Mouse (Mus musculus) brain, adult 2 months (tissue): Measurements from ENCODE around the gene Tradd.
"Not testable (repeated sequence)": the region's sequence is repeated elsewhere in the genome, so short reads cannot be mapped to it uniquely, and the experiment has no call there.

Experiments
- DNase-seq: peaks from one replicate; pipeline ENCODE4 v3.0.0; 2011; ENCODE audit warnings: low read depth, low spot score

Tradd gene

DNA sequence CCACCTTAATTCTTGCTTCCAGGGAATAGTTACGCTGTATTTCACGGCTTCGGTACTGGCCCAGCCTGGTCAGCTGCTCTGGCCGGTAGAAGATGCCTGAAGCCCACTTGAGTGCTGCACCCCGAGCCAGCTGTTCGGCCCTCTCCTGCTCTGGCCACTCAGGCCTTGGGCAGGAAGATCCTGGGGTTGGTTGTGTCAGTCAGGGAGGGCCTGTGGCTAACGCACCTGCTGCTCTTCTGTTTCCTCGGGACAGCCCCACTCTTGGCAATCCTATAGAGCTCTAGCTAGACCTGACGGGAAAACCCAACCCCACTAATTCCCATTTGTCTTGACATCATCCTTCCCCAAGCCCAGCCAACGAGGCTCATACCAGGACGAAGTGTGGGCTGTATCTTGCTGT, 30.8 kb upstream of the Tradd start:
- DNase-seq: no peak

DNA sequence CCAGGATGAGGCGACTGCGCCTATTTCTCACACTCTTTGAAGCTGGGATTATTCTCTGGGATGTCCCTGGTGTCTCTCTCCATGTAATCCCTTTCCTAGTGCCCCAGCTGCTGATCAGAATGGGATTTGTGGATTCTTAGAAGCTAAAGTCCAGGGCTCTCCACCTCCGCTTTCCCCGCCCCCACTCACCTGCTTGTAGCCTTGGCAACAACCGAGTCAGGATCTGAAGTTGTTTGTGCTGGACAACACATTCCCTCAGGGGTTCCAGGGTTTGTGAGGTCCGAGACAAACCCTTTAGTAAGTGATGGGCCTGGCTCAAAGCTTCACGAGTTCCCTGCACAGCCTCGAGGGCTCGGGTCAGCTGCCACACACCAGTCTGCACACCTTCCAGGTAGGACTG, 30.4 kb upstream of the Tradd start:
- no peak for DNase-seq

DNA sequence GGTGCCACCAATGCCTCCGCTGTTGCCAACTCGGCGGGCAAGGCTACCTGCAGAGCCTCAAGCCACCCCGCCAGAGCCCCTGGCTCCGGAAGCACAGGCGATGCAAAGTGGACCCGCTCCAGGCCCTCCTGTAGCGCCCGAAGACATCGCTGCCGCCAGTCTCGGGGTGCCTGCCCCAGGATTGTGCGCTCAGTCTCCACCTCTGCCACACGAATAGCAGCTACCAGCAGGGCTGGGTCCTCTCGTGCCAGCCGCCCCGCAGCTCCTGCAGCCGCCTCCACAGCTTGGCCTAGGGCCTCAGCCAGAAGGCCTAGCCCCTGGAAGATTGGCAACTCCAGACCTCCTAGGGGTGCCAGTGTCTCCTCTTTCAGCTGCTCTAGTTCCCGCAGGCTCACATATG, 29.0 kb upstream of the Tradd start:
- peak; percentile 79 for DNase-seq

DNA sequence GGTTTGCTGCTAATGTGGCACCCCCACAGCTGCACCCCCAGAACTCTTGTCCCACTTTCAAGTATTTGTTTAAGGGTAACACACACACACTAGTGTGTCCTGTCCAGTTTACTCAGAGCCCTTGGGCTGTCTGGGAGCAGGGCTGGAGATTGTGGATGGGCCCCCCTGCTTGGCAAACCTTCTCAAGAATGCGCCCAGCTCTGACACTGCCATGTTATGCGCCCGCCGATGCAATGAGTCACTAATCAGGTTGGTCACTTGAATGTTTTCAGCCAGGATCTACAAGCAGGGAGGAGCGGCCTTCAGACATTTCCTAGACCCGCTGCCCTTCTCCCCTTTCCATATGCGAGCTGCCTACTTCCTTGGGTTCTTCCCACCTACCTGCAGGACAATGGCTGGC, 28.1 kb upstream of the Tradd start:
- no peak for DNase-seq

DNA sequence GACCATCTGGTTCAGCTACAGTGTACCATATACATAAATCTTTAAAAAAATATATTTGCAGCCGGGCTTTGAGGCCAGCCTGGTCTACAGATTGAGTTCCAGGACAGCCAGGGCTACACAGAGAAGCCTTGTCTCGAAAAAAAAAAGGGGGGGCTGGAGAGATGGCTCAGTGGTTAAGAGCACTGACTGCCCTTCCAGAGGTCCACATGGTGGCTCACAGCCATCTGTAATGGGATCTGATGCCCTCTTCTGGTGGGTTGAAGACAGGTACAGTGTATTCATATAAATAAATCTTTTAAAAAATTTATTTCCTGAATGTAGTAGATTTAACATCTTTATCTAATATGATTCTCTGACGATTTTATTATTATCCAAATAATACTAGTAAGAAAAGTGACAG, 27.4 kb upstream of the Tradd start:
- DNase-seq: not testable (repeated sequence)

DNA sequence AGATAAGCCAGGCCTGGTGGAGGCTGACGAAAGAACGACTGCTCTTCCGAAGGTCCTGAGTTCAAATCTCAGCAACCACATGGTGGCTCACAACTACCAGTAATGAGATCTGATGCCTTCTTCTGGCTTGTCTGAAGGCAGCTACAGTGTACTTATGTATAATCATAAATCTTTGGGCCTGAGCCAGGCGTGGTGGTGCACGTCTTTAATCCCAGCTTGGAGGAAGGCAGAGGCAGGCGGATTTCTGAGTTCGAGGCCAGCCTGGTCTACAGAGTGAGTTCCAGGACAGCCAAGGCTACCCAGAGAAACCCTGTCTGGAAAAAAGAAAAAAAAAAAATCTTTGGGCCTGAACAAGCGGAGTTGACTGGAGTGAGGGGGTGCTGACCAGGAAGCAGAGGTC, 27.0 kb upstream of the Tradd start:
- DNase-seq: not testable (repeated sequence)

DNA sequence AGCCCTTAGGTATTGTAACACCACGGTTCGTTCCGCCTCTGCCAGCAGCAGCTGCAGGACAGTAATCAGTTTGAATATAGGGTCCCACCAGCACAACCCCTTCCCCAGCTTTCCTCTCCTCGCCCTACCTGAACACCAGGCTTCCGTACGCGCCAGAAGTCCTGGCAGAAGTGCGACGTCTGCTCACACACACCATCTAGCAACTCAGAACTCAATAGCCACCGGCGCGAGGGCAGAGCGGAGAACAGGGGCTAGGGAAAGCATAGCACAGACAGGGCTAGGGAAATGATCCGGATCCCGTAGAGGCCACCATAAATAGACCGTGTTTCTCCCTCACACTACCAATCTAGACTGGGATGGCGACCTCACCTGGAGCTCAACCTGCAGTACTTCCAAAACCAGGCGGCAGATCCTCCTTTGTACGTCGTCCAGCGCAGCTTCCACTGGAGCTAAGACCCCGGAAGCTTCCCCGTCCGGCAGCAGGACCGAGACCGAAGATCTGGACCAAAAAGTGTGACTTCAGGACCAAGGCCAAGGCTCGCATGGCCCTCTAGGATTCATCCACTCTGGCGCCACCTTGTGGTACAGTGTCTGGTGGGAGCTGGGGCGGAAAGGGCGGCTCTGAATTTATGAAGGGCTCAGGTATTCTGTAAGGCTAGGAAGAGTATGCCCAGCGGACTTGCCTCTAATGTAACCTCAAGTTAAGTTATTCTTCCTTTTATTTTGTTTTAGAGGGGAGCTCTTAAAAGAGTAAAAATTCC, 26.3 kb upstream of the Tradd start:
- peak; percentile 91 for DNase-seq

DNA sequence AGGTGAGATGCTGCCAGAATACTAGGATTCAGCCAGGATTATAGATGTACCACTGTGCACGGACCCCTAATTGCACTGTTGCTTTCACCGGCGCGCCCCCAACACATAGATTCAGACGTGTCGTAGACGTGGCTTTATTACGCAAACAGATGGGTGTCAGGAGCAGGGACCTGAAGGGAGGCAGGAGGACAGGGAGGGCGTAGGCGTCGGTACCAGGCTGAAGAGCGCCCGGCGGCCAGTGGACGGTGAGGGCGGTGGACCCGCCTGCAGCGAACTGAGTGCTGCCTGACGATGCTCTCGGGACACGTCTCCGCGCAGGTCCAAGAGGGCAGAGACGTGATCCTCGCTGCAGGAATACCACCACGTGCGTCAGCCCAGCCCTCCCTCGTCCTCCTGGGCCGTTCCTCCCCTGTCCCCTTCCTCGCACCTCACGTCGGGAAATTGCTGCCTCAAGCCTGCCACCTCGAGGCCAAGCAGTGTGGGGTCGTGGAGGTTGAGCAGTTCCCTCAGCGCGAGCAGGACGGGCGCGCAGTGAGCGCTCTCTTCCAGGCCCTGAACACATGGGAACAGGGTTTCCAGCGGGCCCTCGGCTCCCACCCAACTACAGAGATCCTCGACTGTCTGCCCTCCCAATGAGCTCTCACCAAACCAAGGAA, 25.5 kb upstream of the Tradd start, which contains the start of gene 4931428F04Rik:
Gene 4931428F04Rik, minus strand, starts transcription at position 60 of the 656 bp plus-strand sequence.
- DNase-seq: peak; percentile 79

DNA sequence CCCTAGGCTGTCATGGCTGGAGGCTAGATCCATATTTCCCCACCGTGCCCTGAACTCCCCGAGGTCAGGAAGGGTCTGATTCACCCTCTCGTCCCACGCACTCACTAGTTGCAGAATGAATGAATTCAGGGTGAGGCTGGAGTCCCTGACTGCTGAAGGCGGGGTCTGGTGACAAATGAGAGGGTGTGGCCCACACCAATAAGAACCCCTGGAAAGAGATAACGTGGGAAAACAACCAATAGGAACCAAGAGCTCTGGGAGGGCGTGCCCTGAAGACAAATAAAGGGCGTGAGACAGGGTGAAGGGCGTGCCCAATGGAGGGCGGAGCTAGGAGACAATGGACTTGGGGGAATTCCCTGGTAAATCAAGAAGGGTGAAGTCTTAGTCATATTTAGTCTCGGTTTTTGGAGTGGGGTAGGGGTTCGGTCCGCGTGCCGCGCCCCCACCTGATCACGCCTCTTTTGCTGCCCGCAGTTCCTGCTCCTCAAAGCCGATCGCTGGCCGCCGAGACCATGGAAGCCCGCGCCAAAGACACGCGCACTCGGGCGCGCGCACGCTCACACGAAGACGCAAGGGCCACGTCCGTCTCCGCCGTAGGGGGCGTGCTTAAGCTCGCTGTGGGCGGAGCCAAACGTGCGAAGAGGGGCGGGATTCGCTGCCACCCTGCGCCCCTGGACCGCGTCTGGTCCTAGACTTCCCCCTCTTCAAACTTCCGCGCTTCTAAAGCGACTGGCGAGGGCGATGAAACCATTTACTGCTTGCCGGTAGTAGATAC, 24.7 kb upstream of the Tradd start:
- peak; percentile 99 for DNase-seq

DNA sequence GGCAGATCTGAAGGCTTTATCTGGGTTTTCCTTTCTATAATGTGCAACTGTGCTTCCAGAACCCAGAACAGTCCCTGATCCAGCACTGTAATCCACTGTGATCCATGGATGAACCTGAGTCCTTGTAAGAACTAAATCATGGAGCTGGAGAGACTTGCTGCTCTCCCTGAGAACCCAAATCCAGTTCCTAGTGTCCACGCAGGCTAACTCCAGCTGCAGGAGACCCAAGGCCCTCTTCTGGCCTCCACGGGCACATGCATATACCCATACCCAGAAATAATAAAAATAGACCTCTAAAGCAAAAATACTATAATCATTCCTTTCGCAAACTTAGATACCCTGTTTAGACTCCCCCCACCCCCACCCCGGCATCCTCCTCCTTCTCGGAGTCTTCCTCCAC, 23.8 kb upstream of the Tradd start:
- DNase-seq: no peak

DNA sequence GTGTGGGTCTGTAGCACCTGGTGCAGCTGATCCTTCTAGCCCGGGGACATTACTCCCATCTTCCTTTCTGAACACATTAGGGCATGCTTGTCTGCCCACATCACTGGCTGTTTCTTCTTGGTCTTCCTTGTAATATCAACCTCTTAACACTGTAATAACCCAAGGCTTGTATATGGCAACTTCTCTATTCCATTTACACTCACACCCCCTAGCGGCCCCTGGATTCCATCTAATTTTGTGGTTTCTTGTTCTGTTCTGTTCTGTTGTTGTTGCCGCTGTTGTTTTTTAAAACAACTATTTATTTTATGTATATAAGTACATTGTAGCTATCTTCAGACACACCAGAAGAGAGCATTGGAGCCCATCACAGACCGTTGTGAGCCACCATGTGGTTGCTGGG, 22.5 kb upstream of the Tradd start:
- DNase-seq: no peak

DNA sequence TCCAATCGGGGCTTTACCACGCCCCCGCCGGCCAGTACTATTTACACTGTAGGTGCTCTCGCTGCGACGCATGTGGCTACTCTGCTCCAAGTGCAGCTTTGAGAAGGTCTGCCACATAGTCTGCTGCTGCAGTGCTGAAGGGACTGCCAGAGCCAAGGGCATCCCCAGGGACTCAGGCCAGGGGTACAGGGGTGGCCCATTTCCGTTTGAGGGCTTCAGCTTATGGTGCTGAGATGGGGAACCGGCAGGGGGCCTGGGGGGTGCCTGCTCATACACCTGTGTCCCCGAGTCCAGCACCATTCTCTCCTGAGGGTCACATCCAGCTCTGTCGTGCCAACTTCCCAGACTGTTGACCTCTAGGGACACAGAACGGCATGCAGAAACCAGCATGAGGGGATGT, 21.1 kb upstream of the Tradd start:
- no peak for DNase-seq

DNA sequence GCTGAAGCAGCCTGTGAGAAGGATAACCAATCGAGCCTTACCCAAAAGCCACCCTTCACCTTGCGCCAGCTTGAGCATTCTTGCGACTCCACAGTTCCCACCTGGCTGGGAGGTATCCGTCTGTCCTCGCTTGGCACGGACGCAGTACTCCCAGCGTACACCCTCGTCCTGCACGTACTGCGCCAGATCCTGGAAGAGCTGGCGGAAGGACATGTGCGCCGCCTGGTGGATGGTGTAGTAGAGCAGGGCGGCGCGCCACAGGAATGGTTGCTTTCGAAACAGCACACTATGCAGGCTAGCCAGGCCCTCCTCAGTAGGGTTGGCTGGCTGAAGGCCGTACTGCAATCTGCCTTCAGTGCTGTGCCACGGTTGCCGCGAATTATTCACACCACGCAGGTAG, 18.7 kb upstream of the Tradd start:
- DNase-seq: peak; percentile 73

DNA sequence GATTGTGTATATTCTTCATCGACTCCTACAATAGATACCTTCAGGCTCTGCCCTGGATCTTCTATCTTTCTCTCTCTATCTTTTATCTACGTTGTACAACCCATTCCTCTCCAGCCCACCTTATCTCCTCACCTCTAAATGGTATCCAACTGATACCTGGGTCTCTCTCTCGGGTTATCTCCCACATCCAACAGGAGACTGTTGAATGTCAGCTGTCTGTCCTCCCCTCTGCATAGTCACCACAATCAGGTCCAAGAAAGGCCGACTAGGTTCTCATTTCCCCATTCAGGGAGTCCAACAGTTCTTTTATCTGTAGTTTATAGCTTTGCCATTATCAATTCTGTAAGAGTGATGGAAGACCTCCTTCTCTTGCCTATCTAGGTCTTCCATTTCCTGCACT, 17.8 kb upstream of the Tradd start:
- DNase-seq: no peak

DNA sequence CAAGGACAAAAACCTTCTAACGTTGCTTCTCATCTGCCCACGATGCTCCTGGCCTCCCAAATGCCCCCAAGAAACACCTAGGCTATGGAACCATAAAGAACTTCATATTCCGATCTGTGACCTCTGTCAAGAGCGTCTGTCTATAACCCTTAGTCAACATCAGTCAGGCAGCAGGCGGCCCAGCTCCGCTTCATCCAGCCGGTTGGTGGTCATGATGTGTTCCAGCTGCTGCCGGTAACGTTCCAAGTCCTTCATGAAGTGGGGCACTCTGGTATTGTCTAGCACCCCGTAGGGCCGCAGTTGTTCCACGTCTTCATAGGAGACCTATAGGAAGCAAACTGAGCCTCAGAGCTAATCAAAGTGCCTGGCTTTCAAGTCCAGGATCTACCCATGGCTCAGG, 17.4 kb upstream of the Tradd start:
- no peak for DNase-seq

DNA sequence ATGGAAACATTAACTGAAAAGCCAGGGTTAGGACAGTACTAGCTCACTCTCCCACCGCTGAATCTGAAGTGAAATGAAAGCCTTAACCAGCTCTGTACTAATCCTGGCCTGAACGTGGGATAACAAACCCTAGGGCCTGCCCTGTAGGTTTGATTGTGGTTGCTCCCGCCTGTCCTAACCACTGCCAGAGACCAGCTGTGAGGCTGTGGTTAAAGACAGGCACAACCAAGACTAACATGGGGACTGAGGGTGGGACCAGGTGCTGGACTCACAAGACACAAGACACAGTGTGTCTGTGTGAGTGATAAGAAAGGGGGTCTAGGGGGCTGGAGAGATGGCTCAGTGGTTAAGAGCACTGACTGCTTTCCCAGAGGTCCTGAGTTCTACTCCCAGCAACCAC, 16.2 kb upstream of the Tradd start:
- DNase-seq: no peak

DNA sequence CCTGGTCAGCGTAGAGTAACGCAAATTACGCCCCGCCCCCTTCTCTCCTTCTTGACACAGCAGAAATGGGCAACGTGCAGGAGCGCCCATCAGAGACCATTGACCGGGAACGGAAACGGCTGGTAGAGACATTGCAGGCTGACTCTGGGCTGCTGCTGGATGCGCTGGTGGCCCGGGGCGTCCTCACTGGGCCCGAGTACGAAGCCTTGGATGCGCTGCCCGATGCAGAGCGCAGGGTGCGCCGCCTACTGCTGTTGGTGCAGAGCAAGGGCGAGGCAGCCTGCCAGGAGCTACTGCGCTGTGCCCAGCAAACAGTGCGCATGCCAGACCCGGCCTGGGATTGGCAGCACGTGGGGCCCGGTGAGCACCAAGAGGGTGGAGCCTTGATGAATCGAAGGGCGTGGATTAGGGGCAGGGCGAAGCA, 14.5 kb upstream of the Tradd start:
- DNase-seq: peak; percentile 97

DNA sequence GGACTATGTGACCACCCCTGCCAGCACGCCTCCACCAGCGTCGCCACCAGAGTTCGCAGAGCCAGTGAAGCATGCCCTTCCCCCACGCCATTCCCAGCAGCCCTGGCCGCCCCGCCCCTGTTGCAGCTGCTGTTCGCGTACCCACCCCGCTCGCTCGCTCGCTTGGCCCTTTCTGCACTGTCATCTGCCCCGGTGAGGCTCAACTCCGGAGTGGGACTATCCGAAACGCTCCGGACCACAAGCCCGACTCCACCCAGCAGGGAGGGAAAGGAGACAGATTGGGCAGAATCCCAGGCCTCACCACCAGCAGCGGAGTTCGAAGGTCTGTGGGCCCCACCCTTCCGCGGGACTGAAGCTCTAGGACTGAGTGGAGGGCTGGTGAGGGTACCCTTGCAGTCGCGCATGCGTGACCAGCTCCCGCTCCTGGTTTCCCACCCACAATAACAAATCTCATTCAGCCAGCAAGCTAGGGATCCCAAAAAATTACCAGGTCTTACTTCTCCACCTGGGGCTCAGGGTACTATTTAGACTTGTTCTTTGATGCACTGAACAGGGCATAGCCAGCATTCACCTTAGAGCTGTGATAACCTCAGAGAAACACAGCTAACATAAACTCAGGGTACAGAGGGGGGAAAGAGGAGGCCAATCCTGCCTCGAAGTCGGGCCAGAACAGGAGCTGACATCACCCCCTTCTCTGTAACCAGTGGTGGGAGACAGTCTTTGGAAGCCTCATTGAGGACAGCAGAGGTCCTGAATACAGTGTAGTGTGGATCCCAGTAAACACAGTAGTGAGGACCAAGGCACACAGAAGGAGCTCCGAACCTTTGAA, 12.1 kb upstream of the Tradd start:
- DNase-seq: peak; percentile 79

DNA sequence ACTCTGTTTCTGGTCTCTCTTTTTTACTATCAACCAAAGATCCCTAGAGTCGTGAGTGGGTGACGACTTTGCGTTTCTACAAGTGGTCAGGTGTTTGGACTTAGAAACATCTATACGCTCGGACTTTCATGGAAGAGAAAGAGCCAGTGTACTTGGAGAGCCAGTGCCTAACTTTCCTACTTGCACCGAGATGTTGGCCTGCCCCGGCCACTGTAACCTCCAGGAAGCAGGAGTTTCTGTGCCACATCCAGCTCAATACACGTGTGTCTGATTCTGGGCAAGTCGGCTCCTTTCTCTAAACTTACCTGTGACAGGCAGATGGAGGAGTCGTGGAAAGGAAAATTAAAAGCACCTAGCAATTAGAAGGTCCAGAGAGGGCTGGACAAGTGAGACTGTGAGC, 11.4 kb upstream of the Tradd start, which contains the start of gene Nol3:
Gene Nol3, plus strand, starts transcription at position 301 of the 400 bp plus-strand sequence.
- DNase-seq: no peak

DNA sequence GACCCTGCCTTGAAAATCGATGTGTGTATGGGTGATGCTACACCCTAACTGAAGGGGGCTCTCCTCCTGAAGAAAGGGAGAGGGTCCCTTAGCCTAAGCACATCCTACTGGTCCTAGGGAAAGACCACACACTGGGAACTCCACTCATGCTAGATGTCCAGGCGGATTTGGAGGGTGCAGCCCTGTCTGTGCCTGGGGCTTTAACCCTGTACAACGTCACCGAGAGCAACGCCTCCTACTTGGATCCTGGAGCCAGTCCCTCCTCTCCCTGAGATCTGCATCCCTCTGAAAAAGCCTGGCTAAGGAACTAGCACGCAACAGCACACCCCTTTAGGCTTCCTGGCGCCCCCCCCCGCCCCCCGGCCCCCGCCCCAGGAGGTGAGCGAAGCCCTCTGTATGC, 11.0 kb upstream of the Tradd start:
- DNase-seq: no peak

DNA sequence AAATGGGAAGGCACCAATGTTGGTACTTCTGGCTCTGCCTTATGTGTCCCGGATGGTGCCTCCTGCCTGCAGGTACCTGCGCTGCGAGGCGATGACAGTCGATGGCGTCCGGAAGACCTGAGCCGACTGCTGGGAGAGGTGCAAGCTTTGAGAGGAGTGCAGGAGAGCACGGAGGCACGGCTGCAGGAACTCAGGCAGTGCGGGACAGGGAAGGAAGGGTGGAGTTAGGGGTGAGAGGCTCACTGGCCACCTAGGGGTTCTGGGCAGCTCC, 6.4 kb upstream of the Tradd start:
- DNase-seq: no peak
